Mouse (Mus musculus): ENCODE measurements at regions not wholly inside any gene's neighbourhood (a gene's known extent, or its start where the extent isn't known, plus 50 kb on each side); places are given as distances from the start of the nearest gene placed in this dataset.

DNA sequence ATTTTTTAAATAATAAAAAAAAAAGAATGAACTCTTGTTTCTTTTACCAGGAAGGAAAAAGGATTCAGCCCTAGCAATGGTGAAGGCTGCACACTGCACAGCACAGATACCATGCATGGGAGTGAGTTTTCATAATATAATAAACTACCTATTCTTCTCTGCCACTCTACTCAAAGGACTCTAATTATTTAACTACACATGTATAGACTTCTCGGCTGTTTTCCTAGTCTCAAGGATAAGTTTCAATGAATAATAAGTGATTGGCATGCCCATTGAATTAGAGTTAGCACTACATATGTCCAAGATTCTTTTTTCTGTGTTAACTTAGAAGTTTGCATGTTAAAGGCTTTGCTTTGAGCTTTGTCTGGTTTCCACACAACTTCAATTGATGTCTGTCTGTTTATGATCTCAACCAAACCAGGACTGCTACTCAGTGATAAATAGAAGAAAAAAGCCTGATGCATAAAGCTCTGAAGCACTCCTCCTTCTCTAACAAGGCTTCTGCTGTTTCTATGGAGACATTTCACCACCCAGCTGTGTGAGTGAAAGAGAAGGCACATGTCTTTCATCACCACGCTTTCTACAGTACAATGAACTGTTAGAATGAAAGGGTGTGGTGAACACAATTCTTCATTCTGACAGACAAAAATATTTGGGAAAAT is 444.8 kb downstream of the Gm9008 start:
- no peak for TF ChIP-seq ZNF384 (IDR thresholded peaks at IDR 0.05; ENCODE audit: low read depth, low read length)
- no peak for TF ChIP-seq CHD2 (IDR thresholded peaks at IDR 0.05; ENCODE audit: low read depth, low read length)

Measured in ES-E14 (cell line).